Mouse (Mus musculus) limb, embryonic 12.5 days (tissue): ENCODE data around the gene Grin2d. TPM values are rescaled to one million over a fixed set of nuclear protein-coding genes. Genes with fewer than 3 reads are reported as not detected.

ENCODE experiments used
- ATAC-seq: fragments of 200-750 bp; cut with Nextera tagmentation; 2 replicates; pipeline ENCODE4 v1.8.0; 2017; ENCODE audit warnings: low read depth, moderate TSS enrichment; ENCODE audit not compliant: insufficient number of reproducible peaks, insufficient read depth, low FRiP score, low TSS enrichment
- H3K27ac ChIP-seq: fragments of 300-500 bp; sonication (generic); 2 replicates; pipeline ENCODE4 v1.5.1; 2016; ENCODE audit warnings: mild to moderate bottlenecking, moderate library complexity
- H3K27me3 ChIP-seq: fragments of 300-500 bp; sonication (generic); 2 replicates; pipeline ENCODE4 v1.6.1; 2016; ENCODE audit warnings: mild to moderate bottlenecking, moderate library complexity
- H3K36me3 ChIP-seq: fragments of 300-500 bp; sonication (generic); 2 replicates; pipeline ENCODE4 v1.6.1; 2016; ENCODE audit warnings: mild to moderate bottlenecking, moderate library complexity
- H3K4me1 ChIP-seq: fragments of 300-500 bp; sonication (generic); replicated peaks from 2 replicates; pipeline ENCODE4 v1.6.1; 2016
- H3K4me2 ChIP-seq: fragments of 300-500 bp; sonication (generic); 2 replicates; pipeline ENCODE4 v1.6.1; 2016; ENCODE audit warnings: mild to moderate bottlenecking, moderate library complexity
- H3K4me3 ChIP-seq: fragments of 300-500 bp; sonication (generic); replicated peaks from 2 replicates; pipeline ENCODE4 v1.5.1; 2016; ENCODE audit warnings: mild to moderate bottlenecking
- H3K9ac ChIP-seq: fragments of 300-500 bp; sonication (generic); replicated peaks from 2 replicates; pipeline ENCODE4 v1.6.1; 2016; ENCODE audit warnings: mild to moderate bottlenecking, moderate library complexity
- H3K9me3 ChIP-seq: fragments of 300-500 bp; sonication (generic); 2 replicates; pipeline ENCODE4 v1.6.1; 2016; ENCODE audit warnings: mild to moderate bottlenecking, moderate library complexity
- WGBS: fragments of 180-500 bp; shearing (Covaris S2); methylation state at CpG from one replicate; pipeline ENCODE4 v1.1.7; 2016; 5-methylcytosine and 5-hydroxymethylcytosine counted together
- polyA plus RNA-seq: library from polyadenylated mRNA; unstranded; fragments of >200 nt; fragmentation: Nextera tagmentation; extraction: Ambion mirVana; gene quantifications from 2 replicates; pipeline ENCODE4 v1.2.1, GENCODE M21; 2016

Gene Grin2d
- polyA plus RNA-seq, 1 experiment from 2014 or later: 0.35 TPM

GRCm38 (mm10) chr7:45848447-45849027, 29.6 kb downstream of the Grin2d start:
- H3K36me3 ChIP-seq: no peaks in the 10 kb centered on the region
- WGBS: 16% methylated on average over 6 of the region's 6 CpGs
- no peak overlapping the region for H3K27ac ChIP-seq
- H3K4me1 ChIP-seq: no peaks in the 10 kb centered on the region; the same call in 1 of the 2 replicates
- H3K27me3 ChIP-seq: peaks cover 20% of the 10 kb centered on the region
- no peaks in the 10 kb centered on the region for H3K9me3 ChIP-seq
- H3K4me3 ChIP-seq: no peak overlapping the region
- no peak overlapping the region for H3K4me2 ChIP-seq
- H3K9ac ChIP-seq: no peak overlapping the region
- ATAC-seq: no peak

DNA sequence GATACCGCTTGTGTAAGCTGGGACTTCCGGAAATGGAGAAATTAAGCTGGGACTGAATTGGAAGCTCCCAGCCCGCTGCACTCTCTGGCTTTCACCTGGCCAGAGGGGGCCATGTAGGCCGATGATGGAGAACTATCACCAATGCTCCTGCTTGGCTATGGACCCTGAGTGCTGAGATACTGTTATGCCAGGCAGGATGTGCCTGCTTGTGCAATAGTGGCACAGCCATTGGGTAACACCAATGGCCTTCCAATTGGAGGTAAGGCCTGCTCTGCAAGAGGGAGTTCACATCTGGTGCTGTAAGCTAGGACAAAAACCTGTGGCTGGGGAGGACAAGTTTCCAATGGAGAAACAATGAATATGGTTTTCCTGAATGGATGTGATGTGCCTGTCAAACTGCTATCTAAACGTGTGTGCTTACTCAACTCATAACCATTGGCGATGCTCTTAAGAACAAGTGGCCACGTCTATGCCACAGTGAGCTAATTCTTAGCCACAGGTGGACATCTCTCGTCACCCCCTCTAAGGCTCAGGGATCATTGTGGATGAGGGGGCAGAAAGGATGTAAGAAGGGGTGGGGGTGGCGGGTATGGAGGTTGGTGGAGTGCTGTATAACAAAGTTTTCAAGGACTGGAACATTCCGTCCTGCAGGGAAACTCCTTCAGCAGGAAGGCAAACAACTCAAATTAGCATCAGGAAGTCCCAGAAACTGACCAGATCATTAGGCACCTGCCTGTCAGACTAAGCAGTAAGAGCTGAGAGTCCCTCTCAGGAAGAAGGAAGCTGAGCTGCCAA, 35.0 kb downstream of the Grin2d start:
- H3K4me3 ChIP-seq: no peak overlapping the region
- no peak overlapping the region for H3K9ac ChIP-seq
- 85% methylated on average over 10 of the region's 10 CpGs for WGBS
- no peaks in the 10 kb centered on the region for H3K9me3 ChIP-seq
- H3K4me2 ChIP-seq: no peak overlapping the region
- no peak for ATAC-seq
- H3K27me3 ChIP-seq: peaks cover 48% of the 10 kb centered on the region
- H3K27ac ChIP-seq: no peak overlapping the region
- no peaks in the 10 kb centered on the region for H3K4me1 ChIP-seq
- no peaks in the 10 kb centered on the region for H3K36me3 ChIP-seq

DNA sequence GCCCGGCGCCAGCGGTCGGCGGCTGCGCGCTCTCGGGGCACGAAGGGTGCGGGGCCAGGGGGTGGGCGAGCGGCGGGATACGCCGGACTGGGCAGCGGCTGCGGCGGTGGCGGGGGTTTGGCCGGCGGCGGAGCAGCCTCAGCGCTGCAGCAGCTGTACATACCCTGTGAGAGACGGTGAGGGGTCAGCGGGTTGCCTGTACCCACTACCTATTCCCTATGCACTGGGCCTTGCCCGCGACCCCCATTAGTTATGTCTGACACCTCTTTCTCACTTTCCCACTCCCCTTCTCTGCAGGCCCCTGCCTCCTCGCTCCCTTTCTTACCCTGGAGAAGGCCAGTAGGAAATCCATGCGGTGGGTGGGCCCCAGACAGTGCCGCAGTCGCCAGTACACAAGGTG, 44.3 kb downstream of the Grin2d start:
- under 1% methylated on average over 26 of the region's 31 CpGs for WGBS
- no peak for ATAC-seq
- H3K9me3 ChIP-seq: no peaks in the 10 kb centered on the region; the same call in 1 of the 2 replicates
- H3K4me1 ChIP-seq: peaks cover 18% of the 10 kb centered on the region
- H3K9ac ChIP-seq: peak overlapping the region; percentile 48
- peaks cover 5% of the 10 kb centered on the region for H3K36me3 ChIP-seq
- H3K4me2 ChIP-seq: peak overlapping the region; percentile 62
- no peak overlapping the region for H3K27ac ChIP-seq
- peak overlapping the region; percentile 44 for H3K4me3 ChIP-seq
- peaks cover 65% of the 10 kb centered on the region for H3K27me3 ChIP-seq

GRCm38 (mm10) chr7:45833148-45833790, 44.9 kb downstream of the Grin2d start:
- H3K9ac ChIP-seq: peak overlapping the region; percentile 48
- WGBS: under 1% methylated on average over 72 of the region's 86 CpGs
- no peaks in the 10 kb centered on the region; the same call in 1 of the 2 replicates for H3K9me3 ChIP-seq
- ATAC-seq: no peak
- H3K4me2 ChIP-seq: peak overlapping the region; percentile 62
- peaks cover 65% of the 10 kb centered on the region for H3K27me3 ChIP-seq
- H3K27ac ChIP-seq: 0 out of 2 replicates have a peak overlapping the region, but pooled peaks have one; percentile 7
- H3K36me3 ChIP-seq: peaks cover 12% of the 10 kb centered on the region
- H3K4me1 ChIP-seq: peaks cover 18% of the 10 kb centered on the region
- peak overlapping the region; percentile 44 for H3K4me3 ChIP-seq

DNA sequence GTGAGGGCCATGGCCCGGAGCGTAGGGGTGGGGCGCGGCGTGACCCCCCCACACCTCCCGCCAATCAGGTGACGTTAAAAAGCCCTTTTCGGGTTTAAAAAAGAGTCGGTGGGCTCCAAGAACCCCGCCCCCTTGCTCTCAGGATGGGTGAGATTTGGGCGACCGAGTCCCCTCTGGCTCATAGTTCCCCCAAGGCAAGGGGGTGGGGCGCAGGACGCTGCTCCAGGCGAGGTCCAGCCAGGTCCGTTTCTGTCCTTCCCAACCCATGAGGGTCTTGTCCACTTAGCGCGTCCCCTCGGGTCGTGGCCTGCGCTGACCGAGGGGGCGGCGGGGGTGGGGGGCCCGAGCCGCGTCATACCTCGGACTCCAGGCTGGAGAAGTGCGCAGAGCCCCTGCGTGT, 45.8 kb downstream of the Grin2d start:
- Histone ChIP-seq H3K36me3 (peaks cover 20% of the 10 kb centered on the region), H3K4me1 (peaks cover 18% of the 10 kb centered on the region), H3K4me2 (peak overlapping the region; percentile 62), H3K9ac (no peak overlapping the region), H3K27me3 (peaks cover 61% of the 10 kb centered on the region), H3K27ac (no peak overlapping the region), H3K4me3 (peak overlapping the region; percentile 44), H3K9me3 (no peaks in the 10 kb centered on the region; the same call in 1 of the 2 replicates)
- no peak for ATAC-seq
- 10% methylated on average over 30 of the region's 30 CpGs for WGBS

DNA sequence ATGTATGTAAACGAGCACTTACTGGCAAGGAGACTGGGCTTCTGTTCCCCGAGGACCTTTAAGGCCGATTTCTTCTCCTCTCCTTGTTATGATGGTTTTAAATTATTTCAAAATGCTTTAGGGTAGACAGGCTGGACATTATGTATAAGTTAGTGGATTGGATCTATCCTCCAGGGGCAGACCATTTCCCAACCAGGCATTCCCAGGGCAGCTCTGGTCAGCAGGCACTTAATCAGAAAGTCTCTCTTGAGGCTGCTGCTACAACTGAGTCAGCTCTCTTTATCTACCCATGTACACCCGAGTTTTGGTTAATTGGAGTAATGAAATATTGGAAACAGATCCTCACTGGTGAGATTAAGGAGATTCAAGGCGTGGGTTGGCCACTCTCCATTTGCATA, 47.1 kb downstream of the Grin2d start:
- Histone ChIP-seq H3K4me1 (peaks cover 18% of the 10 kb centered on the region), H3K27me3 (peaks cover 51% of the 10 kb centered on the region), H3K4me3 (peak overlapping the region; percentile 92), H3K9ac (0 out of 2 replicates have a peak overlapping the region, but pooled peaks have one; percentile 69), H3K36me3 (peaks cover 33% of the 10 kb centered on the region), H3K4me2 (peak overlapping the region; percentile 87), H3K9me3 (no peaks in the 10 kb centered on the region), H3K27ac (no peak overlapping the region)
- ATAC-seq: 0 out of 2 replicates have a peak, but pooled peaks have one; percentile 17
- WGBS: 20% methylated on average over 5 of the region's 5 CpGs

- ATAC-seq: peak; percentile 84
- whole genome bisulfite sequencing: under 1% methylated on average over 35 of the region's 35 CpGs
- peak within 1 kb of the TSS; percentile 69 for H3K9ac ChIP-seq
- H3K4me1 ChIP-seq: peaks cover 18% of the 10 kb centered on the region
- H3K27ac ChIP-seq: no peak within 1 kb of the TSS
- H3K27me3 ChIP-seq: peaks cover 47% of the 10 kb centered on the region
- H3K4me3 ChIP-seq: peak within 1 kb of the TSS; percentile 92
- H3K9me3 ChIP-seq: no peaks in the 10 kb centered on the region
- peaks cover 39% of the 10 kb centered on the region for H3K36me3 ChIP-seq
- peak within 1 kb of the TSS; percentile 87 for H3K4me2 ChIP-seq
Measured at GRCm38 (mm10) chr7:45830427-45831127, 47.6 kb downstream of the Grin2d start, which contains the start of gene Grwd1. Grwd1 (minus strand) TSS chr7:45830944.

DNA sequence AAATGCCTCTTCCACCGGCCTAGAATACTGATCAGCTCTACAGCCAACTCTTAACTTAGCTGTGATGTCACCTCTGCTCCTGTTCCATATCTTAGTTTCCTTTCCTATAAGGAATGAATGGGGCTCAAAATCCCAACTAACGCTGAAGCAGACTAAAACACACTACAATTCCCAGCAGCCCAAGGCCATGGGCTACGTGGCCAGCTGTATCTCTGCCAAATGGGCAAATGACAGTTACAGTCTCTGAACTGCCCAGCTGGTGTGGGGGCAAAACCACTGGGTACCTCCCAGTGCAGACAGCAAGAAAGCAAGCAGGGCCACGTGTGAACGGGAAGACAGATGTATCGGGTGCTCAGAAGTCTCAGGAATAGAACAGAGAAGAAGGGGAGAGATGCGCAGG, 51.5 kb downstream of the Grin2d start:
- H3K36me3 ChIP-seq: peaks cover 72% of the 10 kb centered on the region
- WGBS: 95% methylated on average over 7 of the region's 7 CpGs

DNA sequence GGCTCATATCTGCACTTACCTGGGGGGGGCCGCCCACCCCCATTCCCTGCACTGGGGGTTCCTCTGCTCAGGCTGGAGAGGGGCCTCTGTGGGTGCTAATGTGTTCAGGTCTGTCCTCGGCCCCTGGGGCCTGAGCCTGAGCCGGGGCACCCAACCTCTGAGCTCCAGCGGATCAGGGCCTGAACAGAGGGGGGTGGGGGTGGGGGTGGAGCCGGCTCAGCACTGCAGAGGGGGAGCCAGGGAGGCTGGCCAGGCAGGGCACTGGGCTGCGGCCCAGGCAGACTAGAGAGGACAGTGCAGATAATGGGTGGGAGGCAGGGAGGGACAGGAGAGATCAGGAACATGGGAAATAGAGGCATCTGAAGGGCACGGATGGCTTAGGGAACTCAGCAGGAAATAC, 53.6 kb downstream of the Grin2d start, which contains the start of gene Kcnj14:
TSS of gene Kcnj14 (minus strand) at position 185 of the 400 bp plus-strand sequence.
- Histone ChIP-seq H3K36me3 (peaks cover 72% of the 10 kb centered on the region), H3K27me3 (peaks cover 10% of the 10 kb centered on the region), H3K4me3 (no peak within 1 kb of the TSS), H3K4me2 (no peak within 1 kb of the TSS), H3K27ac (no peak within 1 kb of the TSS), H3K9ac (no peak within 1 kb of the TSS), H3K4me1 (peaks cover 6% of the 10 kb centered on the region), H3K9me3 (no peaks in the 10 kb centered on the region)
- WGBS: 70% methylated on average over 7 of the region's 7 CpGs
- ATAC-seq: no peak

More for the DNA sequence above, 51.5 kb downstream of the Grin2d start:
- Histone ChIP-seq H3K4me3 (no peak overlapping the region), H3K4me1 (peaks cover 8% of the 10 kb centered on the region), H3K27me3 (peaks cover 7% of the 10 kb centered on the region), H3K27ac (no peak overlapping the region), H3K9ac (no peak overlapping the region), H3K4me2 (no peak overlapping the region), H3K9me3 (no peaks in the 10 kb centered on the region)
- ATAC-seq: no peak

DNA sequence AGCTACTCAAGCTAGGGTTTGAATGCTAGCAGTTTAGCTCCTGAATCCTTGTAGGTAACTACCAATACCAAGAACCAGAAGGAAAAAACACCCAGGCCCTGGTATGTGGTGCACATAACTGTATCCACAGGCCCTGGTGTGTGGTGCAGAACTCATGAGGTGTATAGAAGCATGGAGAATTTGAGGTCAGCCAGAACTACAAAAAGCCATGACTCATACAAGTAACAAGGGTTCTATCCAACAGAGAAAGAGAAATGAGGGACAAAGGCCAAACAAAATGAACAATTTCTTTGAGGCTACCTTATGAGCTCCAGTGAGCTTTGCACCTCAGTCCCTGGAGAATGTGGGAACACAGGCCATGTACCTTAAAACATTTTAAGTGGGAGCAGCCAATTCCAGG, 57.3 kb downstream of the Grin2d start:
- H3K27ac ChIP-seq: no peak overlapping the region
- H3K4me1 ChIP-seq: 0 out of 2 replicates have a peak, but pooled peaks cover 4% of the 10 kb centered on the region
- H3K4me3 ChIP-seq: no peak overlapping the region
- ATAC-seq: no peak
- peaks cover 16% of the 10 kb centered on the region for H3K27me3 ChIP-seq
- no peaks in the 10 kb centered on the region for H3K9me3 ChIP-seq
- H3K36me3 ChIP-seq: peaks cover 36% of the 10 kb centered on the region
- H3K9ac ChIP-seq: no peak overlapping the region
- no peak overlapping the region for H3K4me2 ChIP-seq
